Mouse (Mus musculus): ENCODE measurements around the gene Abr. TPM values are rescaled to one million over a fixed set of nuclear protein-coding genes. Genes with fewer than 3 reads are reported as not detected.

The Abr gene
- polyA plus RNA-seq, 1 experiment from 2014 or later: 30.7 TPM

GRCm38 (mm10) chr11:76540973-76541372 lies 81.1 kb downstream of the Abr start:
- no peak overlapping the region for H3K4me2 ChIP-seq (ENCODE audit: low read length)
- H3K36me3 ChIP-seq (ENCODE audit: insufficient read depth, low read length): no peaks in the 10 kb centered on the region
- no peaks in the 10 kb centered on the region for H3K27me3 ChIP-seq (ENCODE audit: insufficient read depth, low read length)
- TF ChIP-seq CTCF (IDR thresholded peaks at IDR 0.05; ENCODE audit: low read depth): peak; percentile 92
- no peaks in the 10 kb centered on the region for H3K9me3 ChIP-seq (replicated peaks; ENCODE audit: low read length)
- H3K4me1 ChIP-seq (replicated peaks; ENCODE audit: insufficient read depth, low read length): no peaks in the 10 kb centered on the region
- H3K27ac ChIP-seq: no peak overlapping the region
- H3K4me3 ChIP-seq (replicated peaks; ENCODE audit: low read depth, low read length): no peak overlapping the region
- DNase-seq (ENCODE audit: low spot score) (peak; percentile 80), ATAC-seq (replicated peaks; ENCODE audit: low FRiP score, low read depth) (peak; percentile 63; the same call in 1 of the 2 replicates)
- H3K9ac ChIP-seq (ENCODE audit: low read depth, low read length): no peak overlapping the region
- WGBS: 30% methylated on average over 1 of the region's 1 CpGs

- H3K4me2 ChIP-seq (ENCODE audit: low read length): no peak overlapping the region
- H3K27me3 ChIP-seq (ENCODE audit: insufficient read depth, low read length): no peaks in the 10 kb centered on the region
- ATAC-seq (replicated peaks; ENCODE audit: low FRiP score, low read depth): no peak
- no peaks in the 10 kb centered on the region for H3K9me3 ChIP-seq (replicated peaks; ENCODE audit: low read length)
- no peak overlapping the region for H3K27ac ChIP-seq
- DNase-seq (ENCODE audit: low spot score): no peak
- no peaks in the 10 kb centered on the region for H3K36me3 ChIP-seq (ENCODE audit: insufficient read depth, low read length)
- TF ChIP-seq CTCF (IDR thresholded peaks at IDR 0.05; ENCODE audit: low read depth): no peak
- no peak overlapping the region for H3K4me3 ChIP-seq (replicated peaks; ENCODE audit: low read depth, low read length)
- WGBS: 88% methylated on average over 3 of the region's 3 CpGs
- H3K9ac ChIP-seq (ENCODE audit: low read depth, low read length): no peak overlapping the region
- no peaks in the 10 kb centered on the region for H3K4me1 ChIP-seq (replicated peaks; ENCODE audit: insufficient read depth, low read length)
Observed at GRCm38 (mm10) chr11:76537401-76537800, 84.7 kb downstream of the Abr start.

DNA sequence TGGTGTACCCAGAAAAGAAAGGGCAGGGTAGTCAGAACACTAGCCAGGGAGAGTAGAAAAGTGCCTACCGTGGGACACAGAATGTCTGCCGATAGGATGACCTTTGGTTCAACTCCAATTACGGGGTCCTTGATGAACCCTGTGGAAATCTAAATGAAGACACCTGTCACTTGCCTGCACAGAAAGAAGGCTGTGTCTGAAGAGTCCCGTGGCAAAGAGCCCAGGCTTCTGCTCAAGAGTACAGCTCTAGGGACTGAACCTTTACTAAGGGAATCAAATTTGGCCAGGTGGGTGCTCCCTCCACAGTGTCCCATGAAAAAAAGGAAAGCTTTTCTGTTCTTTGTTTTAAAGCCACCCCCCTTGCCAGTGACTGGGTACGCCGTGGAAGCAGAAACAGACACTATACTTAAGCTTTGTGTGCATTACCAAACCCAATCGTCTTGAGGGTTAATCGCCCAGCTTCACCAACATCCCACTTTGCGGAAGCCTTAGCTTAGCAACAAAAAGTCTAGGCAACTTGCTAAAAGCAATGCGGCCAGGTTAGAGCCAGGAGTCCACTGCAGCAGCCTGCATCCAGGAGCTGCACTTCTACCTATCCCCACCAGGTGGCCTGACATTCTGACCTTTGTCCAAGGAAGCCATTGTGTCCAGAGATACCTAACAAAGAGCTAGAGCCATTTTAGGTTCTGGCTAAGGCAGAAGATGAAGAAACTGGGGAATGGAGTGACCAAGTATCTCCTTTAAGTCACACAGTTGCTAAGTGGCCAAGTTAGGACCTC lies 85.3 kb downstream of the Abr start:
- Histone ChIP-seq H3K9me3 (replicated peaks; ENCODE audit: low read length) (no peaks in the 10 kb centered on the region), H3K27ac (no peak overlapping the region), H3K36me3 (ENCODE audit: insufficient read depth, low read length) (no peaks in the 10 kb centered on the region), H3K4me1 (replicated peaks; ENCODE audit: insufficient read depth, low read length) (no peaks in the 10 kb centered on the region), H3K9ac (ENCODE audit: low read depth, low read length) (no peak overlapping the region), H3K27me3 (ENCODE audit: insufficient read depth, low read length) (no peaks in the 10 kb centered on the region), H3K4me2 (ENCODE audit: low read length) (no peak overlapping the region), H3K4me3 (replicated peaks; ENCODE audit: low read depth, low read length) (no peak overlapping the region)
- no peak for ATAC-seq (replicated peaks; ENCODE audit: low FRiP score, low read depth)
- 81% methylated on average over 10 of the region's 10 CpGs for WGBS
- peak; percentile 31 for DNase-seq (ENCODE audit: low spot score)
- peak; percentile 71 for TF ChIP-seq CTCF (IDR thresholded peaks at IDR 0.05; ENCODE audit: low read depth)

GRCm38 (mm10) chr11:76532001-76532400 lies 90.1 kb downstream of the Abr start:
- no peak overlapping the region for H3K4me3 ChIP-seq (replicated peaks; ENCODE audit: low read depth, low read length)
- no peaks in the 10 kb centered on the region for H3K27me3 ChIP-seq (ENCODE audit: insufficient read depth, low read length)
- TF ChIP-seq CTCF (IDR thresholded peaks at IDR 0.05; ENCODE audit: low read depth): no peak
- no peak overlapping the region for H3K27ac ChIP-seq
- ATAC-seq (replicated peaks; ENCODE audit: low FRiP score, low read depth) (no peak), DNase-seq (ENCODE audit: low spot score) (no peak)
- no peaks in the 10 kb centered on the region for H3K9me3 ChIP-seq (replicated peaks; ENCODE audit: low read length)
- no peak overlapping the region for H3K9ac ChIP-seq (ENCODE audit: low read depth, low read length)
- H3K36me3 ChIP-seq (ENCODE audit: insufficient read depth, low read length): no peaks in the 10 kb centered on the region
- H3K4me1 ChIP-seq (replicated peaks; ENCODE audit: insufficient read depth, low read length): no peaks in the 10 kb centered on the region
- H3K4me2 ChIP-seq (ENCODE audit: low read length): no peak overlapping the region
- 83% methylated on average over 7 of the region's 7 CpGs for WGBS

GRCm38 (mm10) chr11:76530966-76531678 lies 91.0 kb downstream of the Abr start:
- H3K9me3 ChIP-seq (replicated peaks; ENCODE audit: low read length): no peaks in the 10 kb centered on the region
- H3K4me3 ChIP-seq (replicated peaks; ENCODE audit: low read depth, low read length): no peak overlapping the region
- no peaks in the 10 kb centered on the region for H3K27me3 ChIP-seq (ENCODE audit: insufficient read depth, low read length)
- no peak overlapping the region for H3K27ac ChIP-seq
- TF ChIP-seq CTCF (IDR thresholded peaks at IDR 0.05; ENCODE audit: low read depth): no peak
- H3K4me2 ChIP-seq (ENCODE audit: low read length): no peak overlapping the region
- DNase-seq (ENCODE audit: low spot score) (no peak), ATAC-seq (replicated peaks; ENCODE audit: low FRiP score, low read depth) (0 out of 2 replicates have a peak, but pooled peaks have one; percentile 17)
- H3K9ac ChIP-seq (ENCODE audit: low read depth, low read length): no peak overlapping the region
- 34% methylated on average over 7 of the region's 7 CpGs for WGBS
- no peaks in the 10 kb centered on the region for H3K36me3 ChIP-seq (ENCODE audit: insufficient read depth, low read length)
- no peaks in the 10 kb centered on the region for H3K4me1 ChIP-seq (replicated peaks; ENCODE audit: insufficient read depth, low read length)

- H3K9ac ChIP-seq (ENCODE audit: low read depth, low read length): no peak overlapping the region
- WGBS: 82% methylated on average over 15 of the region's 15 CpGs
- DNase-seq (ENCODE audit: low spot score) (no peak), ATAC-seq (replicated peaks; ENCODE audit: low FRiP score, low read depth) (no peak)
- no peak overlapping the region for H3K4me3 ChIP-seq (replicated peaks; ENCODE audit: low read depth, low read length)
- H3K27ac ChIP-seq: no peak overlapping the region
- no peaks in the 10 kb centered on the region for H3K36me3 ChIP-seq (ENCODE audit: insufficient read depth, low read length)
- no peaks in the 10 kb centered on the region for H3K27me3 ChIP-seq (ENCODE audit: insufficient read depth, low read length)
- no peaks in the 10 kb centered on the region for H3K9me3 ChIP-seq (replicated peaks; ENCODE audit: low read length)
- no peaks in the 10 kb centered on the region for H3K4me1 ChIP-seq (replicated peaks; ENCODE audit: insufficient read depth, low read length)
- no peak overlapping the region for H3K4me2 ChIP-seq (ENCODE audit: low read length)
- TF ChIP-seq CTCF (IDR thresholded peaks at IDR 0.05; ENCODE audit: low read depth): no peak
Observed at GRCm38 (mm10) chr11:76530168-76530935, 91.8 kb downstream of the Abr start.

Measured in kidney, postnatal 0 days (tissue).